Comparison of ENCODE assay signal across 10 mouse cellular contexts in genomic region chr15:77775186-77775963, GRCm38 (mm10). TPM values are rescaled to one million over a fixed set of nuclear protein-coding genes. Genes with fewer than 3 reads are reported as not detected.
DNase-seq lines count a peak whose midpoint lies in the region; ATAC-seq and TF ChIP-seq lines count a peak whose summit lies in the region.
"Had no signal": no experiment of that assay in that cellular context is flagged by ENCODE, and none has a peak within 500 bp of the region (broad histone marks: within the 10 kb centered on the region; RNA-seq: fewer than 3 reads in every experiment).

No protein-coding gene starts in this region.

- H3K36me3 ChIP-seq in forebrain, embryonic 16.5 days (ENCODE audit: control insufficient read depth, insufficient read depth) = peaks cover 25% of the 10 kb centered on the region
- H3K36me3 ChIP-seq in limb, embryonic 11.5 days (ENCODE audit: control insufficient read depth, insufficient read depth, low read length) = peaks cover 60% of the 10 kb centered on the region
- peaks cover 100% of the 10 kb centered on the region for H3K36me3 ChIP-seq in myocyte (ENCODE audit: control insufficient read depth, insufficient read depth)
- no peaks in the 10 kb centered on the region for H3K36me3 ChIP-seq in testis, adult 2 months (ENCODE audit: control insufficient read depth, insufficient read depth, low read length)

- H3ac ChIP-seq in myocyte (ENCODE audit: control insufficient read depth, insufficient read length) = no peak overlapping the region

- H3K9me3 ChIP-seq in forebrain, embryonic 16.5 days (ENCODE audit: control insufficient read depth, low read length) = no peaks in the 10 kb centered on the region
- no peaks in the 10 kb centered on the region for H3K9me3 ChIP-seq in limb, embryonic 11.5 days (ENCODE audit: control insufficient read depth, low read length)
- H3K9me3 ChIP-seq: embryonic facial prominence, embryonic 12.5 days; neural tube, embryonic 12.5 days had no signal

- H3K9ac ChIP-seq in forebrain, embryonic 16.5 days (replicated peaks; ENCODE audit: low read depth, low read length) = no peak overlapping the region
- H3K9ac ChIP-seq in limb, embryonic 11.5 days (ENCODE audit: low read length) = no peak overlapping the region
- H3K9ac ChIP-seq: embryonic facial prominence, embryonic 12.5 days; neural tube, embryonic 12.5 days had no signal

- H3K4me3 ChIP-seq in forebrain, embryonic 16.5 days (replicated peaks; ENCODE audit: low read length) = no peak overlapping the region
- no peak overlapping the region for H3K4me3 ChIP-seq in limb, embryonic 11.5 days (ENCODE audit: low read depth, low read length)
- no peak overlapping the region for H3K4me3 ChIP-seq in myocyte
- no peak overlapping the region for H3K4me3 ChIP-seq in testis, adult 2 months (ENCODE audit: control insufficient read depth, low read depth, low read length)
- H3K4me3 ChIP-seq: embryonic facial prominence, embryonic 12.5 days; neural tube, embryonic 12.5 days had no signal

- no peak overlapping the region for H3K27ac ChIP-seq in forebrain, embryonic 16.5 days (ENCODE audit: low read length)
- H3K27ac ChIP-seq in limb, embryonic 11.5 days (replicated peaks; ENCODE audit: low read depth, low read length) = no peak overlapping the region
- H3K27ac ChIP-seq in testis, adult 2 months (ENCODE audit: control insufficient read depth, insufficient read depth, low read depth, low read length) = no peak overlapping the region
- H3K27ac ChIP-seq: embryonic facial prominence, embryonic 12.5 days; neural tube, embryonic 12.5 days had no signal

- TF ChIP-seq POLR2A in myocyte (IDR thresholded peaks at IDR 0.05; ENCODE audit: insufficient read length, low read depth) = peak; percentile 32
- no peak for TF ChIP-seq POLR2A in testis, adult 2 months (IDR thresholded peaks at IDR 0.05; ENCODE audit: control insufficient read depth, low read depth, low read length)

- peak; percentile 99 for TF ChIP-seq CTCF in testis, adult 2 months (IDR thresholded peaks at IDR 0.05; ENCODE audit: control insufficient read depth, insufficient read depth, insufficient replicate concordance, low read depth, low read length)

- no peak overlapping the region for H3K4me2 ChIP-seq in forebrain, embryonic 16.5 days (ENCODE audit: low read length)
- H3K4me2 ChIP-seq in limb, embryonic 11.5 days (ENCODE audit: low read depth, severe bottlenecking) = no peak overlapping the region
- no peak overlapping the region for H3K4me2 ChIP-seq in myocyte (ENCODE audit: low read depth)
- H3K4me2 ChIP-seq: embryonic facial prominence, embryonic 12.5 days; neural tube, embryonic 12.5 days had no signal

- H3K27me3 ChIP-seq in forebrain, embryonic 16.5 days (replicated peaks; ENCODE audit: control insufficient read depth, insufficient read depth, low read length) = no peaks in the 10 kb centered on the region
- H3K27me3 ChIP-seq in limb, embryonic 11.5 days (ENCODE audit: control insufficient read depth, insufficient read depth, low read length) = no peaks in the 10 kb centered on the region
- H3K27me3 ChIP-seq in myocyte (ENCODE audit: control insufficient read depth, insufficient read depth, insufficient read length) = no peaks in the 10 kb centered on the region
- H3K27me3 ChIP-seq in testis, adult 2 months (ENCODE audit: control insufficient read depth, insufficient read depth, low read length) = no peaks in the 10 kb centered on the region
- H3K27me3 ChIP-seq: embryonic facial prominence, embryonic 12.5 days; neural tube, embryonic 12.5 days had no signal

- DNase-seq in layer of hippocampus, adult 18-20 months (ENCODE audit: low spot score in 2 of 2) = peak; percentile 67 to 80
- DNase-seq in layer of hippocampus, adult 9-10 months (ENCODE audit: low spot score) = no peak
- peak; percentile 46 for DNase-seq in hindlimb bud, embryonic 11.5 days (ENCODE audit: extremely low spot score, low read depth, low spot score)
- DNase-seq in limb, embryonic 11.5 days (ENCODE audit: low spot score) = peak; percentile 91

- no peaks in the 10 kb centered on the region for H3K4me1 ChIP-seq in forebrain, embryonic 16.5 days (replicated peaks; ENCODE audit: control insufficient read depth, insufficient read depth, low read length)
- no peaks in the 10 kb centered on the region for H3K4me1 ChIP-seq in limb, embryonic 11.5 days (ENCODE audit: control insufficient read depth, insufficient read depth, low read length)
- no peaks in the 10 kb centered on the region for H3K4me1 ChIP-seq in testis, adult 2 months (ENCODE audit: control insufficient read depth, insufficient read depth, low read length)
- H3K4me1 ChIP-seq: embryonic facial prominence, embryonic 12.5 days; neural tube, embryonic 12.5 days had no signal

- peaks cover 25% of the 10 kb centered on the region for H3K79me2 ChIP-seq in myocyte (ENCODE audit: control insufficient read depth, insufficient read depth)

- WGBS in forebrain, embryonic 16.5 days = 69% methylated on average over 20 of the region's 20 CpGs
- WGBS in limb, embryonic 11.5 days = 67% methylated on average over 20 of the region's 20 CpGs

- ATAC-seq in cerebellum, adult (ENCODE audit: insufficient number of reproducible peaks, low FRiP score, low TSS enrichment) = peak; percentile 59; the same call in 1 of the 2 replicates
- ATAC-seq in forebrain, embryonic 16.5 days = 0 out of 2 replicates have a peak, but pooled peaks have one; percentile 20
- ATAC-seq in limb, embryonic 11.5 days (ENCODE audit: insufficient number of reproducible peaks, low FRiP score, low TSS enrichment, low read depth) = no peak

TF ChIP-seq in myocyte, 11 proteins besides CTCF, POLR2A, EP300 and RAD21:
- TF ChIP-seq USF1 (IDR thresholded peaks at IDR 0.05; ENCODE audit: low read depth) = no peak
- TF ChIP-seq CEBPB (IDR thresholded peaks at IDR 0.05; ENCODE audit: insufficient read depth, poor library complexity, severe bottlenecking) = no peak
- TF ChIP-seq SRF (IDR thresholded peaks at IDR 0.05; ENCODE audit: control insufficient read depth, insufficient read length, low read depth) = no peak
- TF ChIP-seq MYOD1 (IDR thresholded peaks at IDR 0.05; ENCODE audit: control insufficient read depth in 1 of 3, insufficient read length in 2 of 3, low read depth in 2 of 3) = peak in 1 of 3 experiments; percentile 43
- no peak for TF ChIP-seq TCF3 (IDR thresholded peaks at IDR 0.05; ENCODE audit: insufficient read length, low read depth)
- TF ChIP-seq TCF12 (IDR thresholded peaks at IDR 0.05; ENCODE audit: insufficient read depth, poor library complexity, severe bottlenecking) = no peak
- TF ChIP-seq E2F4 (IDR thresholded peaks at IDR 0.05; ENCODE audit: insufficient read depth) = no peak
- no peak for TF ChIP-seq REST (IDR thresholded peaks at IDR 0.05; ENCODE audit: insufficient read depth, insufficient read length)
- TF ChIP-seq MAX (IDR thresholded peaks at IDR 0.05; ENCODE audit: low read depth) = no peak
- TF ChIP-seq POLR2AphosphoS2 (IDR thresholded peaks at IDR 0.05; ENCODE audit: insufficient read length, low read depth) = peak; percentile 75
- no peak for TF ChIP-seq MYOG (IDR thresholded peaks at IDR 0.05; ENCODE audit: control insufficient read depth in 1 of 3, insufficient read depth in 1 of 3, insufficient read length in 2 of 3, low read depth in 2 of 3)

RNA-seq across cellular contexts. Expression of gene Apol8, which starts 18.6 kb away (rescaled TPM):
- 1 to 10 TPM; 8.0 to 8.9 TPM for total RNA-seq in layer of hippocampus, adult 18-20 months (2021)
- 0.22 TPM in 1 of 2 replicates, not detected in the other for polyA plus RNA-seq in forebrain, embryonic 16.5 days (2015; fragmentation: Nextera tagmentation; extraction: Ambion mirVana)
- not detected in 2 replicates for polyA plus RNA-seq in limb, embryonic 11.5 days (2014; fragmentation: Nextera tagmentation; extraction: Ambion mirVana)
- polyA plus RNA-seq in myocyte (2012; fragmentation: generic; extraction: Trizol) = 0.38 TPM
- 0.17 TPM in 2 replicates for polyA plus RNA-seq in testis, adult 2 months (2012; rRNA removed)

RNA-seq across cellular contexts. Expression of gene Apol9b, which starts 46.5 kb away (rescaled TPM):
- total RNA-seq in layer of hippocampus, adult 18-20 months (2021) = not detected
- not detected in 2 replicates for polyA plus RNA-seq in forebrain, embryonic 16.5 days (2015; fragmentation: Nextera tagmentation; extraction: Ambion mirVana)
- not detected in 2 replicates for polyA plus RNA-seq in limb, embryonic 11.5 days (2014; fragmentation: Nextera tagmentation; extraction: Ambion mirVana)
- polyA plus RNA-seq in myocyte (2012; fragmentation: generic; extraction: Trizol) = 63.1 TPM
- polyA plus RNA-seq in testis, adult 2 months (2012; rRNA removed) = not detected in 2 replicates
- polyA plus RNA-seq: embryonic facial prominence, embryonic 12.5 days; neural tube, embryonic 12.5 days had no signal

Comparison
In these comparisons a context has a peak if more than half of its experiments do, and no peak if none do; other contexts are left out.
1. RNA of gene Apol9b, which starts 46.5 kb away (polyA plus RNA-seq): 63.1 TPM in myocyte (single experiment); not detected in forebrain, embryonic 16.5 days, not detected in testis, adult 2 months and not detected in limb, embryonic 11.5 days; every median in the first group is over 10 times any median in the second.